Mouse (Mus musculus): ENCODE measurements around the gene Rab8a.

Gene Rab8a

GRCm38 (mm10) chr8:72147266-72147665 lies 13.7 kb upstream of the Rab8a start:
- DNase-seq, result no peak

GRCm38 (mm10) chr8:72149056-72149455 lies 11.9 kb upstream of the Rab8a start:
- no peak for DNase-seq

- no peak for DNase-seq
These were observed 9.5 kb upstream of the Rab8a start for GRCm38 (mm10) chr8:72151418-72152078.

GRCm38 (mm10) chr8:72153382-72153781 lies 7.6 kb upstream of the Rab8a start:
- no peak for DNase-seq

GRCm38 (mm10) chr8:72158096-72158495 lies 2.9 kb upstream of the Rab8a start:
- DNase-seq, result no peak

GRCm38 (mm10) chr8:72158726-72159125 lies 2.3 kb upstream of the Rab8a start:
- DNase-seq, result no peak

GRCm38 (mm10) chr8:72160007-72160406 lies 993 bp upstream of the Rab8a start:
- DNase-seq, result no peak

- no peak for DNase-seq
These were observed 1.8 kb downstream of the Rab8a start for GRCm38 (mm10) chr8:72162821-72163220.

- DNase-seq, result no peak
These were observed 8.2 kb downstream of the Rab8a start for GRCm38 (mm10) chr8:72169098-72169668.

- DNase-seq, result no peak
These were observed 8.8 kb downstream of the Rab8a start for GRCm38 (mm10) chr8:72169681-72170249.

GRCm38 (mm10) chr8:72177346-72177925 lies 16.4 kb downstream of the Rab8a start:
- DNase-seq, result peak; percentile 70

- no peak for DNase-seq
These were observed 22.7 kb downstream of the Rab8a start for GRCm38 (mm10) chr8:72183554-72184202.

GRCm38 (mm10) chr8:72187793-72188331 lies 26.9 kb downstream of the Rab8a start:
- no peak for DNase-seq

GRCm38 (mm10) chr8:72189417-72190214 lies 28.6 kb downstream of the Rab8a start, which contains the start of gene Hsh2d:
Gene Hsh2d (plus strand): TSS chr8:72189638.
- no peak for DNase-seq

- no peak for DNase-seq
These were observed 29.2 kb downstream of the Rab8a start for GRCm38 (mm10) chr8:72190215-72190539.

- no peak for DNase-seq
These were observed 31.1 kb downstream of the Rab8a start for GRCm38 (mm10) chr8:72192065-72192464.

GRCm38 (mm10) chr8:72197997-72198396 lies 37.0 kb downstream of the Rab8a start:
- DNase-seq, result no peak

GRCm38 (mm10) chr8:72208582-72208981 lies 47.6 kb downstream of the Rab8a start:
- DNase-seq, result no peak

- no peak for DNase-seq
These were observed 49.2 kb downstream of the Rab8a start for GRCm38 (mm10) chr8:72210222-72210621.

GRCm38 (mm10) chr8:72210710-72211109 lies 49.7 kb downstream of the Rab8a start:
- DNase-seq, result no peak

GRCm38 (mm10) chr8:72211846-72212245 lies 50.8 kb downstream of the Rab8a start:
- no peak for DNase-seq

GRCm38 (mm10) chr8:72212751-72213150 lies 51.8 kb downstream of the Rab8a start, which contains the start of gene Cib3:
Gene Cib3 (minus strand): TSS chr8:72212837.
- peak; percentile 15 for DNase-seq
